Mouse (Mus musculus): ENCODE data around the gene Stk38l. TPM values are rescaled to one million over a fixed set of nuclear protein-coding genes. Genes with fewer than 3 reads are reported as not detected.
A peak's percentile ranks its signal among the peaks of the same experiment; 100 is the strongest.

Stk38l gene
- polyA plus RNA-seq, 1 experiment from 2014 or later: 24.6 TPM

GRCm38 (mm10) chr6:146745180-146745579 lies 20.4 kb downstream of the Stk38l start:
- Histone ChIP-seq H3K27ac (no peak overlapping the region), H3K4me3 (no peak overlapping the region), H3K27me3 (ENCODE audit: low read depth, poor library complexity, severe bottlenecking) (no peaks in the 10 kb centered on the region), H3K4me1 (no peaks in the 10 kb centered on the region), H3K36me3 (no peaks in the 10 kb centered on the region), H3K9me3 (replicated peaks) (no peaks in the 10 kb centered on the region)
- WGBS: 100% methylated on average over 1 of the region's 1 CpGs
- DNase-seq (ENCODE audit: low spot score): no peak

GRCm38 (mm10) chr6:146746577-146746976 lies 21.8 kb downstream of the Stk38l start:
- no peaks in the 10 kb centered on the region for H3K36me3 ChIP-seq
- H3K27ac ChIP-seq: no peak overlapping the region
- 90% methylated on average over 5 of the region's 5 CpGs for WGBS
- no peaks in the 10 kb centered on the region for H3K9me3 ChIP-seq (replicated peaks)
- no peaks in the 10 kb centered on the region for H3K27me3 ChIP-seq (ENCODE audit: low read depth, poor library complexity, severe bottlenecking)
- no peak overlapping the region for H3K4me3 ChIP-seq
- DNase-seq (ENCODE audit: low spot score): no peak
- peaks cover 3% of the 10 kb centered on the region for H3K4me1 ChIP-seq

- Histone ChIP-seq H3K36me3 (no peaks in the 10 kb centered on the region), H3K4me1 (peaks cover 7% of the 10 kb centered on the region), H3K27me3 (ENCODE audit: low read depth, poor library complexity, severe bottlenecking) (no peaks in the 10 kb centered on the region), H3K9me3 (replicated peaks) (no peaks in the 10 kb centered on the region), H3K27ac (no peak overlapping the region), H3K4me3 (no peak overlapping the region)
- DNase-seq (ENCODE audit: low spot score): no peak
These were observed 22.3 kb downstream of the Stk38l start for GRCm38 (mm10) chr6:146747057-146747456.

GRCm38 (mm10) chr6:146748271-146748670 lies 23.5 kb downstream of the Stk38l start:
- Histone ChIP-seq H3K27me3 (ENCODE audit: low read depth, poor library complexity, severe bottlenecking) (no peaks in the 10 kb centered on the region), H3K36me3 (no peaks in the 10 kb centered on the region), H3K4me3 (no peak overlapping the region), H3K9me3 (replicated peaks) (no peaks in the 10 kb centered on the region), H3K27ac (no peak overlapping the region), H3K4me1 (peaks cover 18% of the 10 kb centered on the region)
- WGBS: 94% methylated on average over 1 of the region's 1 CpGs
- DNase-seq (ENCODE audit: low spot score): no peak

- H3K9me3 ChIP-seq (replicated peaks): no peaks in the 10 kb centered on the region
- H3K4me3 ChIP-seq: no peak overlapping the region
- no peaks in the 10 kb centered on the region for H3K36me3 ChIP-seq
- H3K4me1 ChIP-seq: peaks cover 33% of the 10 kb centered on the region
- DNase-seq (ENCODE audit: low spot score): no peak
- H3K27ac ChIP-seq: peak overlapping the region; percentile 46; the same call in 1 of the 2 replicates
- H3K27me3 ChIP-seq (ENCODE audit: low read depth, poor library complexity, severe bottlenecking): no peaks in the 10 kb centered on the region
- 55% methylated on average over 1 of the region's 1 CpGs for WGBS
These were observed 26.9 kb downstream of the Stk38l start for GRCm38 (mm10) chr6:146751671-146752070.

GRCm38 (mm10) chr6:146752178-146752577 lies 27.4 kb downstream of the Stk38l start:
- Histone ChIP-seq H3K9me3 (replicated peaks) (no peaks in the 10 kb centered on the region), H3K4me1 (peaks cover 38% of the 10 kb centered on the region), H3K36me3 (no peaks in the 10 kb centered on the region), H3K4me3 (no peak overlapping the region), H3K27me3 (ENCODE audit: low read depth, poor library complexity, severe bottlenecking) (no peaks in the 10 kb centered on the region), H3K27ac (peak overlapping the region; percentile 46; the same call in 1 of the 2 replicates)
- WGBS: 84% methylated on average over 2 of the region's 2 CpGs
- DNase-seq (ENCODE audit: low spot score): no peak

- WGBS: 67% methylated on average over 1 of the region's 1 CpGs
- H3K27me3 ChIP-seq (ENCODE audit: low read depth, poor library complexity, severe bottlenecking): no peaks in the 10 kb centered on the region
- H3K36me3 ChIP-seq: no peaks in the 10 kb centered on the region
- no peak overlapping the region for H3K27ac ChIP-seq
- DNase-seq (ENCODE audit: low spot score): no peak
- H3K4me3 ChIP-seq: no peak overlapping the region
- H3K4me1 ChIP-seq: peaks cover 42% of the 10 kb centered on the region
- no peaks in the 10 kb centered on the region for H3K9me3 ChIP-seq (replicated peaks)
These were observed 27.8 kb downstream of the Stk38l start for GRCm38 (mm10) chr6:146752612-146753011.

- H3K9me3 ChIP-seq (replicated peaks): no peaks in the 10 kb centered on the region
- no peak for DNase-seq (ENCODE audit: low spot score)
- H3K27ac ChIP-seq: peak overlapping the region; percentile 59
- peaks cover 45% of the 10 kb centered on the region for H3K4me1 ChIP-seq
- H3K4me3 ChIP-seq: no peak overlapping the region
- no peaks in the 10 kb centered on the region for H3K36me3 ChIP-seq
- H3K27me3 ChIP-seq (ENCODE audit: low read depth, poor library complexity, severe bottlenecking): no peaks in the 10 kb centered on the region
- WGBS: 60% methylated on average over 2 of the region's 2 CpGs
These were observed 28.9 kb downstream of the Stk38l start for GRCm38 (mm10) chr6:146753560-146754160.

GRCm38 (mm10) chr6:146755136-146755535 lies 30.3 kb downstream of the Stk38l start:
- no peak overlapping the region for H3K4me3 ChIP-seq
- H3K9me3 ChIP-seq (replicated peaks): no peaks in the 10 kb centered on the region
- DNase-seq (ENCODE audit: low spot score): no peak
- WGBS: 88% methylated on average over 2 of the region's 2 CpGs
- no peak overlapping the region for H3K27ac ChIP-seq
- H3K27me3 ChIP-seq (ENCODE audit: low read depth, poor library complexity, severe bottlenecking): no peaks in the 10 kb centered on the region
- H3K4me1 ChIP-seq: peaks cover 45% of the 10 kb centered on the region
- peaks cover 1% of the 10 kb centered on the region; the same call in 1 of the 2 replicates for H3K36me3 ChIP-seq

GRCm38 (mm10) chr6:146755679-146756078 lies 30.9 kb downstream of the Stk38l start:
- H3K9me3 ChIP-seq (replicated peaks): no peaks in the 10 kb centered on the region
- H3K4me1 ChIP-seq: peaks cover 45% of the 10 kb centered on the region
- no peak overlapping the region for H3K27ac ChIP-seq
- 92% methylated on average over 4 of the region's 4 CpGs for WGBS
- H3K27me3 ChIP-seq (ENCODE audit: low read depth, poor library complexity, severe bottlenecking): no peaks in the 10 kb centered on the region
- no peak overlapping the region for H3K4me3 ChIP-seq
- peaks cover 3% of the 10 kb centered on the region; the same call in 1 of the 2 replicates for H3K36me3 ChIP-seq
- no peak for DNase-seq (ENCODE audit: low spot score)

GRCm38 (mm10) chr6:146759027-146759426 lies 34.2 kb downstream of the Stk38l start:
- H3K27ac ChIP-seq: no peak overlapping the region
- 95% methylated on average over 2 of the region's 2 CpGs for WGBS
- H3K27me3 ChIP-seq (ENCODE audit: low read depth, poor library complexity, severe bottlenecking): no peaks in the 10 kb centered on the region
- H3K9me3 ChIP-seq (replicated peaks): no peaks in the 10 kb centered on the region
- no peak overlapping the region for H3K4me3 ChIP-seq
- peaks cover 20% of the 10 kb centered on the region for H3K4me1 ChIP-seq
- DNase-seq (ENCODE audit: low spot score): no peak
- peaks cover 3% of the 10 kb centered on the region; the same call in 1 of the 2 replicates for H3K36me3 ChIP-seq

GRCm38 (mm10) chr6:146760022-146760421 lies 35.2 kb downstream of the Stk38l start:
- DNase-seq (ENCODE audit: low spot score): no peak
- peaks cover 17% of the 10 kb centered on the region for H3K4me1 ChIP-seq
- peaks cover 3% of the 10 kb centered on the region; the same call in 1 of the 2 replicates for H3K36me3 ChIP-seq
- H3K9me3 ChIP-seq (replicated peaks): no peaks in the 10 kb centered on the region
- no peak overlapping the region for H3K27ac ChIP-seq
- 98% methylated on average over 2 of the region's 2 CpGs for WGBS
- no peaks in the 10 kb centered on the region for H3K27me3 ChIP-seq (ENCODE audit: low read depth, poor library complexity, severe bottlenecking)
- no peak overlapping the region for H3K4me3 ChIP-seq

- Histone ChIP-seq H3K4me3 (no peak overlapping the region), H3K36me3 (peaks cover 3% of the 10 kb centered on the region; the same call in 1 of the 2 replicates), H3K4me1 (peaks cover 17% of the 10 kb centered on the region), H3K9me3 (replicated peaks) (no peaks in the 10 kb centered on the region), H3K27me3 (ENCODE audit: low read depth, poor library complexity, severe bottlenecking) (no peaks in the 10 kb centered on the region), H3K27ac (no peak overlapping the region)
- WGBS: 68% methylated on average over 4 of the region's 4 CpGs
- DNase-seq (ENCODE audit: low spot score): no peak
These were observed 35.9 kb downstream of the Stk38l start for GRCm38 (mm10) chr6:146760736-146761135.

Data from limb, embryonic 10.5 days (tissue).